Mouse (Mus musculus) retina, embryonic 14.5 days (tissue): Measurements from ENCODE around the gene Vmn2r58.
"Not testable (repeated sequence)": the region's sequence is repeated elsewhere in the genome, so short reads cannot be mapped to it uniquely, and the experiment has no call there.

Experiments
- DNase-seq: peaks from one replicate; pipeline ENCODE4 v3.0.0-alpha.2; 2015; ENCODE audit warnings: low spot score

The Vmn2r58 gene

GRCm38 (mm10) chr7:41872612-41873011 lies at the start of gene Vmn2r58:
Gene Vmn2r58 (minus strand): TSS chr7:41872712.
- DNase-seq: not testable (repeated sequence)
